Mouse (Mus musculus) neural tube, embryonic 15.5 days (tissue): ENCODE measurements around the gene Abhd16a. TPM values are rescaled to one million over a fixed set of nuclear protein-coding genes. Genes with fewer than 3 reads are reported as not detected.

Experiments
- ATAC-seq: fragments of 200-750 bp; cut with Nextera tagmentation; 2 replicates; pipeline ENCODE4 v1.8.0; 2017; ENCODE audit warnings: mild to moderate bottlenecking, moderate TSS enrichment, moderate library complexity; ENCODE audit not compliant: low FRiP score
- H3K27ac ChIP-seq: fragments of 300-500 bp; sonication (generic); replicated peaks from 2 replicates; pipeline ENCODE4 v1.5.1; 2015; ENCODE audit warnings: mild to moderate bottlenecking, inconsistent platforms
- H3K27me3 ChIP-seq: fragments of 300-500 bp; sonication (generic); replicated peaks from 2 replicates; pipeline ENCODE4 v1.6.1; 2015; ENCODE audit warnings: inconsistent platforms
- H3K36me3 ChIP-seq: fragments of 300-500 bp; sonication (generic); 2 replicates; pipeline ENCODE4 v1.6.1; 2015; ENCODE audit warnings: inconsistent platforms
- H3K4me1 ChIP-seq: fragments of 300-500 bp; sonication (generic); 2 replicates; pipeline ENCODE4 v1.6.1; 2015; ENCODE audit warnings: inconsistent platforms
- H3K4me2 ChIP-seq: fragments of 300-500 bp; sonication (generic); 2 replicates; pipeline ENCODE4 v1.6.1; 2015; ENCODE audit warnings: inconsistent platforms, mild to moderate bottlenecking, moderate library complexity
- H3K4me3 ChIP-seq: fragments of 300-500 bp; sonication (generic); replicated peaks from 2 replicates; pipeline ENCODE4 v1.5.1; 2015; ENCODE audit warnings: mild to moderate bottlenecking, inconsistent platforms
- H3K9ac ChIP-seq: fragments of 300-500 bp; sonication (generic); replicated peaks from 2 replicates; pipeline ENCODE4 v1.6.1; 2015; ENCODE audit warnings: mild to moderate bottlenecking, inconsistent platforms
- H3K9me3 ChIP-seq: fragments of 300-500 bp; sonication (generic); replicated peaks from 2 replicates; pipeline ENCODE4 v1.6.1; 2016; ENCODE audit warnings: inconsistent platforms
- WGBS: fragments of 180-500 bp; shearing (Covaris S2); methylation state at CpG from one replicate; pipeline ENCODE4 v1.1.7; 2015; ENCODE audit warnings: mixed read lengths; 5-methylcytosine and 5-hydroxymethylcytosine counted together
- polyA plus RNA-seq: library from polyadenylated mRNA; unstranded; fragments of >200 nt; fragmentation: Nextera tagmentation; extraction: Ambion mirVana; gene quantifications from 2 replicates; pipeline ENCODE4 v1.2.1, GENCODE M21; 2015

Gene Abhd16a
- polyA plus RNA-seq, 1 experiment from 2014 or later: 110 TPM

- Histone ChIP-seq H3K27ac (no peak overlapping the region), H3K4me2 (no peak overlapping the region), H3K4me3 (no peak overlapping the region), H3K27me3 (no peaks in the 10 kb centered on the region), H3K9me3 (no peaks in the 10 kb centered on the region), H3K4me1 (0 out of 2 replicates have a peak, but pooled peaks cover 5% of the 10 kb centered on the region), H3K9ac (no peak overlapping the region), H3K36me3 (peaks cover 97% of the 10 kb centered on the region)
- 91% methylated on average over 5 of the region's 5 CpGs for WGBS
- ATAC-seq: no peak
Observed at GRCm38 (mm10) chr17:35146139-35146538, 57.1 kb downstream of the Abhd16a start.

- Histone ChIP-seq H3K27ac (no peak overlapping the region; the same call in 1 of the 2 replicates), H3K9me3 (no peaks in the 10 kb centered on the region), H3K9ac (no peak overlapping the region), H3K4me1 (0 out of 2 replicates have a peak, but pooled peaks cover 5% of the 10 kb centered on the region), H3K4me2 (no peak overlapping the region), H3K36me3 (peaks cover 96% of the 10 kb centered on the region), H3K4me3 (no peak overlapping the region), H3K27me3 (no peaks in the 10 kb centered on the region)
- no peak for ATAC-seq
- WGBS: 62% methylated on average over 3 of the region's 3 CpGs
Observed at GRCm38 (mm10) chr17:35147348-35147747, 58.3 kb downstream of the Abhd16a start.

- WGBS: 65% methylated on average over 5 of the region's 5 CpGs
- H3K9me3 ChIP-seq: no peaks in the 10 kb centered on the region
- H3K36me3 ChIP-seq: peaks cover 96% of the 10 kb centered on the region
- 0 out of 2 replicates have a peak overlapping the region, but pooled peaks have one; percentile 41 for H3K27ac ChIP-seq
- ATAC-seq: no peak
- H3K4me3 ChIP-seq: no peak overlapping the region
- H3K9ac ChIP-seq: no peak overlapping the region
- H3K4me2 ChIP-seq: no peak overlapping the region
- no peaks in the 10 kb centered on the region for H3K27me3 ChIP-seq
- 0 out of 2 replicates have a peak, but pooled peaks cover 5% of the 10 kb centered on the region for H3K4me1 ChIP-seq
Observed at GRCm38 (mm10) chr17:35147922-35148639, 59.0 kb downstream of the Abhd16a start.

GRCm38 (mm10) chr17:35152121-35152520 is 63.1 kb downstream of the Abhd16a start:
- no peak overlapping the region for H3K9ac ChIP-seq

More at GRCm38 (mm10) chr17:35152121-35152520, 63.1 kb downstream of the Abhd16a start:
- 93% methylated on average over 4 of the region's 4 CpGs for WGBS
- Histone ChIP-seq H3K9me3 (no peaks in the 10 kb centered on the region), H3K36me3 (peaks cover 97% of the 10 kb centered on the region), H3K27ac (no peak overlapping the region), H3K4me2 (no peak overlapping the region), H3K27me3 (no peaks in the 10 kb centered on the region), H3K4me1 (peaks cover 5% of the 10 kb centered on the region; the same call in 1 of the 2 replicates), H3K4me3 (no peak overlapping the region)
- ATAC-seq: no peak

Other genes starting within 250 kb of the Abhd16a start
- 56.6 and 57.4 TPM in 2 replicates for gene Skiv2l, start 239.1 kb upstream of the Abhd16a start, polyA plus RNA-seq
- 77.4 and 77.8 TPM in 2 replicates for gene Nelfe, start 238.9 kb upstream of the Abhd16a start, polyA plus RNA-seq
- gene Cfb, start 226.7 kb upstream of the Abhd16a start, polyA plus RNA-seq: 2.4 and 5.9 TPM in 2 replicates
- gene Zbtb12, start 209.8 kb upstream of the Abhd16a start, polyA plus RNA-seq: 9.6 and 10.6 TPM in 2 replicates
- not detected in 2 replicates for gene Gm20547, start 207.2 kb upstream of the Abhd16a start, polyA plus RNA-seq
- gene C2, start 191.0 kb upstream of the Abhd16a start, polyA plus RNA-seq: 1.7 and 4.0 TPM in 2 replicates
- 80.4 and 81.2 TPM in 2 replicates for gene Ehmt2, start 190.8 kb upstream of the Abhd16a start, polyA plus RNA-seq
- gene Slc44a4, start 174.8 kb upstream of the Abhd16a start, polyA plus RNA-seq: 4.1 TPM in 1 of 2 replicates, not detected in the other
- gene Neu1, start 158.0 kb upstream of the Abhd16a start, polyA plus RNA-seq: 39.1 and 43.5 TPM in 2 replicates
- 0.54 and 0.84 TPM in 2 replicates for gene Hspa1b, start 130.0 kb upstream of the Abhd16a start, polyA plus RNA-seq
- not detected in 2 replicates for gene Gm20481, start 119.4 kb upstream of the Abhd16a start, polyA plus RNA-seq
- gene Hspa1a, start 117.1 kb upstream of the Abhd16a start, polyA plus RNA-seq: 12.8 and 13.2 TPM in 2 replicates
- gene Hspa1l, start 116.6 kb upstream of the Abhd16a start, polyA plus RNA-seq: 1.4 and 1.5 TPM in 2 replicates
- 97.9 and 120 TPM in 2 replicates for gene Lsm2, start 107.4 kb upstream of the Abhd16a start, polyA plus RNA-seq
- 57.8 and 83.6 TPM in 2 replicates for gene Vars, start 88.3 kb upstream of the Abhd16a start, polyA plus RNA-seq
- 0.19 and 0.34 TPM in 2 replicates for gene Vwa7, start 72.7 kb upstream of the Abhd16a start, polyA plus RNA-seq
- 1.8 and 6.2 TPM in 2 replicates for gene Sapcd1, start 61.2 kb upstream of the Abhd16a start, polyA plus RNA-seq
- 2.0 and 3.3 TPM in 2 replicates for gene Msh5, start 42.5 kb upstream of the Abhd16a start, polyA plus RNA-seq
- 76.6 and 156 TPM in 2 replicates for gene Clic1, start 39.3 kb upstream of the Abhd16a start, polyA plus RNA-seq
- 244 and 261 TPM in 2 replicates for gene Ddah2, start 30.2 kb upstream of the Abhd16a start, polyA plus RNA-seq
- gene Ly6g6c, start 23.9 kb upstream of the Abhd16a start, polyA plus RNA-seq: 0.19 TPM in 1 of 2 replicates, not detected in the other
- 0.17 and 0.24 TPM in 2 replicates for gene Mpig6b, start 23.1 kb upstream of the Abhd16a start, polyA plus RNA-seq
- gene Ly6g6e, start 12.4 kb upstream of the Abhd16a start, polyA plus RNA-seq: 0.65 and 1.3 TPM in 2 replicates
- gene Ly6g6d, start 11.2 kb upstream of the Abhd16a start, polyA plus RNA-seq: 0.74 and 2.8 TPM in 2 replicates
- gene Ly6g6f, start 3.7 kb upstream of the Abhd16a start, polyA plus RNA-seq: 0.32 TPM in 1 of 2 replicates, not detected in the other
- not detected in 2 replicates for gene Ly6g5c, start 19.0 kb downstream of the Abhd16a start, polyA plus RNA-seq
- 1.0 and 1.5 TPM in 2 replicates for gene Ly6g5b, start 26.2 kb downstream of the Abhd16a start, polyA plus RNA-seq
- 22.4 and 22.8 TPM in 2 replicates for gene Gpank1, start 32.2 kb downstream of the Abhd16a start, polyA plus RNA-seq
- gene Csnk2b, start 32.8 kb downstream of the Abhd16a start, polyA plus RNA-seq: 312 and 350 TPM in 2 replicates
- gene D17H6S53E, start 37.1 kb downstream of the Abhd16a start, polyA plus RNA-seq: 9.5 and 10.6 TPM in 2 replicates
- gene Apom, start 42.8 kb downstream of the Abhd16a start, polyA plus RNA-seq: 0.20 and 0.84 TPM in 2 replicates
- gene Bag6, start 45.9 kb downstream of the Abhd16a start, polyA plus RNA-seq: 54.7 and 62.7 TPM in 2 replicates
- gene Prrc2a, start 75.6 kb downstream of the Abhd16a start, polyA plus RNA-seq: 155 TPM in 2 replicates
- 12.1 and 12.3 TPM in 2 replicates for gene Aif1, start 86.8 kb downstream of the Abhd16a start, polyA plus RNA-seq
- gene Lst1, start 99.2 kb downstream of the Abhd16a start, polyA plus RNA-seq: 8.3 and 12.1 TPM in 2 replicates
- gene Ltb, start 105.2 kb downstream of the Abhd16a start, polyA plus RNA-seq: 0.63 and 7.3 TPM in 2 replicates
- gene Tnf, start 112.7 kb downstream of the Abhd16a start, polyA plus RNA-seq: 0.09 and 0.28 TPM in 2 replicates
- 0.75 and 0.77 TPM in 2 replicates for gene Lta, start 116.1 kb downstream of the Abhd16a start, polyA plus RNA-seq
- 0.40 TPM in 1 of 2 replicates, not detected in the other for gene Gm16181, start 131.6 kb downstream of the Abhd16a start, polyA plus RNA-seq
- 116 and 126 TPM in 2 replicates for gene Atp6v1g2, start 144.4 kb downstream of the Abhd16a start, polyA plus RNA-seq
- gene Nfkbil1, start 146.5 kb downstream of the Abhd16a start, polyA plus RNA-seq: 11.2 and 12.1 TPM in 2 replicates
- gene Ddx39b, start 152.5 kb downstream of the Abhd16a start, polyA plus RNA-seq: 334 and 376 TPM in 2 replicates
- gene H2-D1, start 173.5 kb downstream of the Abhd16a start, polyA plus RNA-seq: 143 and 196 TPM in 2 replicates
- gene H2-Q1, start 231.1 kb downstream of the Abhd16a start, polyA plus RNA-seq: 0.09 and 0.14 TPM in 2 replicates